18 mouse cellular contexts compared by ENCODE assay signal in genomic region chr3:115762841-115763240, GRCm38 (mm10). TPM values are rescaled to one million over a fixed set of nuclear protein-coding genes. Genes with fewer than 3 reads are reported as not detected.
DNase-seq lines count a peak whose midpoint lies in the region; ATAC-seq and TF ChIP-seq lines count a peak whose summit lies in the region.
"Had no signal": no experiment of that assay in that cellular context is flagged by ENCODE, and none has a peak within 500 bp of the region (broad histone marks: within the 10 kb centered on the region; RNA-seq: fewer than 3 reads in every experiment).

No protein-coding gene starts in this region.

- no peaks in the 10 kb centered on the region for H3K9me3 ChIP-seq in heart, embryonic 15.5 days (replicated peaks)
- H3K9me3 ChIP-seq: embryonic facial prominence, embryonic 15.5 days; forebrain, embryonic 10.5 days; neural tube, embryonic 12.5 days had no signal

- H3K4me3 ChIP-seq in bone marrow macrophage, adult 2 months (ENCODE audit: insufficient read depth, low read length): peak overlapping the region; percentile 12
- H3K4me3 ChIP-seq in heart, embryonic 15.5 days: no peak overlapping the region
- H3K4me3 ChIP-seq: embryonic facial prominence, embryonic 15.5 days; forebrain, embryonic 10.5 days; neural tube, embryonic 12.5 days had no signal

- H3K9ac ChIP-seq in heart, embryonic 15.5 days: no peak overlapping the region
- H3K9ac ChIP-seq: embryonic facial prominence, embryonic 15.5 days; neural tube, embryonic 12.5 days had no signal

- peak overlapping the region; percentile 55 for H3K27ac ChIP-seq in bone marrow macrophage, adult 2 months (ENCODE audit: insufficient read depth, low read depth, low read length)
- H3K27ac ChIP-seq in heart, embryonic 15.5 days: peak overlapping the region; percentile 44
- H3K27ac ChIP-seq: embryonic facial prominence, embryonic 15.5 days; hindbrain, postnatal 0 days; neural tube, embryonic 12.5 days had no signal

- intact Hi-C loops in heart, postnatal 25 days (cut with DNase I): no loop called here

- DNase-seq in heart, adult 11 months: peak; percentile 92
- no peak for DNase-seq in heart, postnatal 25 days (ENCODE audit: low spot score)
- DNase-seq in kidney, adult 9 months: peak; percentile 21
- DNase-seq in kidney, adult 11 months: no peak
- no peak for DNase-seq in urinary bladder, adult 2 months (ENCODE audit: low spot score)
- no peak for DNase-seq in cerebellum, adult 9-11 months
- DNase-seq: cerebellum, adult 8-10 months; left cerebral cortex, postnatal 4 days; lung, adult 2 months; spleen, adult 18-20 months; thymus, adult 2 months had no signal

- no peak for ATAC-seq in heart, embryonic 15.5 days (replicated peaks; ENCODE audit: insufficient number of reproducible peaks, insufficient read depth, low FRiP score, low read depth)
- ATAC-seq: hindbrain, postnatal 0 days had no signal

- no peak overlapping the region for H3K4me2 ChIP-seq in heart, embryonic 15.5 days
- H3K4me2 ChIP-seq: embryonic facial prominence, embryonic 15.5 days; neural tube, embryonic 12.5 days had no signal

- peaks cover 16% of the 10 kb centered on the region for H3K4me1 ChIP-seq in bone marrow macrophage, adult 2 months (ENCODE audit: control insufficient read depth, insufficient read depth, low read length)
- peaks cover 27% of the 10 kb centered on the region for H3K4me1 ChIP-seq in heart, embryonic 15.5 days (replicated peaks)
- H3K4me1 ChIP-seq: embryonic facial prominence, embryonic 15.5 days had no signal

- TF ChIP-seq POLR2A in bone marrow macrophage, adult 2 months (IDR thresholded peaks at IDR 0.05; ENCODE audit: borderline replicate concordance, low read depth, low read length): no peak

- H3K36me3 ChIP-seq in heart, embryonic 15.5 days: no peaks in the 10 kb centered on the region
- H3K36me3 ChIP-seq: embryonic facial prominence, embryonic 15.5 days; forebrain, embryonic 10.5 days; neural tube, embryonic 12.5 days had no signal

- TF ChIP-seq CTCF in bone marrow macrophage, adult 2 months (IDR thresholded peaks at IDR 0.05; ENCODE audit: low read depth, low read length): no peak

- no peaks in the 10 kb centered on the region for H3K27me3 ChIP-seq in heart, embryonic 15.5 days
- H3K27me3 ChIP-seq: CH12.LX; embryonic facial prominence, embryonic 15.5 days; neural tube, embryonic 12.5 days had no signal

- WGBS in heart, embryonic 15.5 days: 38% methylated on average over 7 of the region's 7 CpGs

RNA-seq across cellular contexts. Expression of gene S1pr1, which starts 48.0 kb away (rescaled TPM):
- 10 to 100 TPM; 50.5 to 51.0 TPM for total RNA-seq in heart, postnatal 25 days (2021)
- polyA plus RNA-seq in bone marrow macrophage, adult 2 months (2012; ENCODE audit: insufficient read depth, insufficient read length, missing spikeins): 48.7 and 58.0 TPM in 2 replicates
- polyA plus RNA-seq in heart, embryonic 15.5 days (2015; fragmentation: Nextera tagmentation; extraction: Ambion mirVana): 75.5 and 85.4 TPM in 2 replicates
- polyA plus RNA-seq in urinary bladder, adult 2 months (2012; rRNA removed): 17.0 and 18.3 TPM in 2 replicates

Comparison
In these comparisons a context has a peak if more than half of its experiments do, and no peak if none do; other contexts are left out.
1. DNase-seq: peak in heart, adult 11 months (single experiment) and kidney, adult 9 months (single experiment); none in heart, postnatal 25 days (single experiment), kidney, adult 11 months (single experiment), urinary bladder, adult 2 months (single experiment) and cerebellum, adult 9-11 months (single experiment).